Mouse (Mus musculus): Measurements from ENCODE around the gene Spesp1.
A peak's percentile ranks its signal among the peaks of the same experiment; 100 is the strongest.

Gene Spesp1

DNA sequence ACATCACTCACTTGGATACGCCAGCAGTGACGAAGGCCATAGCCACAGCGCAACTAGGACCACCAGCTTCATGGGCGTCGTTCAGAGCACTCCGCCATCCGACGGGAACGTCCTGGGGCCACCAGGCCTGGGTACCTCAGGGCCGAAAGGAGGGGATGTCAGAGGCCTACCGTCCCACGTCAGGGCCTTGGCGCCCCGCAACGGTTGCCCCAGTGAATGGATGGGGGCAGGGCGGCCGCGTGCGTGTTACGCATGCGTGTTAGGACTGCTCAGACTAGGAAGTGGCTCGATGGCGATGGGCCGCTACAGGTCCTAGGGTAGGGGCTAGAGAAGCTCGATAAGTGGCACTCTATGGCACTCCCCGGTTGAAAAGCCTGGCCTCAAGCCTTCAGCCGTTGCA is at the start of gene Spesp1:
Gene Spesp1, minus strand, starts transcription at position 218 of the 400 bp plus-strand sequence.
- DNase-seq (ENCODE audit: low spot score in 2 of 2) = no peak

GRCm38 (mm10) chr9:62325965-62326364 is 44.0 kb upstream of the Spesp1 start:
- DNase-seq (ENCODE audit: low spot score in 2 of 2) = no peak

- no peak for DNase-seq (ENCODE audit: low spot score in 2 of 2)
These were observed 41.8 kb upstream of the Spesp1 start for GRCm38 (mm10) chr9:62323816-62324215.

- no peak for DNase-seq (ENCODE audit: low spot score in 2 of 2)
These were observed 36.7 kb upstream of the Spesp1 start for GRCm38 (mm10) chr9:62318729-62319128.

- peak in 1 of 2 experiments; percentile 25 for DNase-seq (ENCODE audit: low spot score in 2 of 2)
These were observed 33.5 kb upstream of the Spesp1 start for GRCm38 (mm10) chr9:62315556-62315955.

- DNase-seq (ENCODE audit: low spot score in 2 of 2) = no peak
These were observed 14.9 kb upstream of the Spesp1 start for GRCm38 (mm10) chr9:62296891-62297290.

DNA sequence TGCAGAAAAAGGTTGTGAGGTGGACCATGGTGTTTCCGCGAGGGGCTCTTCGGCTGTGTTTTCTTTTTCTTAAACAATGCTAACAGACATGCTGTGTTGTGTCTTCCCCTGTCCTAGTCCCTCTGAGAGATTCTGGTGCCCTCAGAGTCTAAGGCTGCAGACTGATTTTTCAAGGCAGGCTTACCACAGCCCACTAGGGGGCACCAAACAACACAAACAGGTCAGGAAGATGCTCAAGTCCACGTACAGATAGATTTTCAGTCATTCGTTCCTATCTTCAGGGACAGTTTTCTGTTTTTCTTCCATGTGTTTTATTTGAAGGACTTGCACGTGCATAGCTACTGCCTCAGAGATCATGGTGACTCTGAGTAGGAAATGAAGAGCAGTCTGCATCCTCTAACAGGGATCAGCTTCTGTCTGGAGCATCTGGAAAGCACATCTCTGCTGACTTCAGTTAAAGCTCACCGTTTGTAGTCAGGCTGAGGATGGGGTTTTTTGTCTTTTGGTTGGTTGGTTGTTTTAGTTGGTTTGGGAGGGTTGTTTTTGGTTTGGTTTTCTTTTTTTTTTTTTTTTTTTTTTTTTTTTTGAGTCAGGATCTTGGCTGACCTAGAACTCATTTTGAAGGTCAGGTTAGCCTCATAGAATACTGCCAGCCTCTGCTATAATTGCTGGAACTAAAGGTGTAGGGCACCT is 13.1 kb upstream of the Spesp1 start:
- peak; percentile 66 to 78 for DNase-seq (ENCODE audit: low spot score in 2 of 2)

GRCm38 (mm10) chr9:62287633-62288025 is 5.6 kb upstream of the Spesp1 start:
- no peak for DNase-seq (ENCODE audit: low spot score in 2 of 2)

GRCm38 (mm10) chr9:62286967-62287632 is 5.1 kb upstream of the Spesp1 start:
- peak; percentile 43 to 51 for DNase-seq (ENCODE audit: low spot score in 2 of 2)

GRCm38 (mm10) chr9:62284266-62284665 is 2.3 kb upstream of the Spesp1 start:
- DNase-seq (ENCODE audit: low spot score in 2 of 2) = peak; percentile 82 to 86

DNA sequence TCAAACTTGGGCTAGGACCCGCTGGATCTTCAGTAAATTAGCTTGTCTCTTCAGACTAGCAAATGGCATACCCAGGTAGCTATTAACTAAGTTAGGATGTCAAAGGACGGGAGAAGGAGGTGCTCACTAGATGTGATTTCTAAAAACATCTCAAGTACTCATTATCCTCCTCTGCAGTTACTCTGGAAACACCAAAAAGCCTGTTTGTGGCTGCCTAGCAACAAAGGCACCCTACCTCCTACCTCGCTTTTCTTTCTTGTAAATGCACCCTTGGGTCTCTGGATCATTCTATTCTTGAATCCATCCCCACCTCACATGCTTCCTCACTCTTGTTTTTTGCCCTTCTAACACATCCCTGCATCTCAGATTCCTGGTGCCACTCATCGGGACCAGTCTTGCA is 5.1 kb downstream of the Spesp1 start:
- peak in 1 of 2 experiments; percentile 45 for DNase-seq (ENCODE audit: low spot score in 2 of 2)

- DNase-seq (ENCODE audit: low spot score in 2 of 2) = no peak
These were observed 11.1 kb downstream of the Spesp1 start for GRCm38 (mm10) chr9:62270775-62271399.

DNA sequence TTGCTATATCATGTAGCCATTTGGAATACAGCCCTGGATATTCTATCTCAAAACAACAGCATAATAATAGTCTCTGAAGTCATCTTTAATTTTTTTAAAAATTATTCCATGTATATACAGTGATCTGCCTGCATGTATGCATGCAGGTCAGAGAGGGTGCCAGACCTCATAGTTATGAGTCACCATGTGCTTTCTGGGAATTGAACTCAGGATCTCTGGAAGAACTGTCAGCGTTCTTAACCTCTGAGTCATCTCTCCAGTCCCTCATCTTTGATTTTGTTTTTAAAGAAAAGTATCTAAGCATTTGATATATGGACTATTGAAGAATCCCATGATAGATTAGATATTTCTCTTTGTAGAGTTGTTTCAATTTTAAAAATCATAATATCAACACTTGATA is 12.8 kb downstream of the Spesp1 start:
- no peak for DNase-seq (ENCODE audit: low spot score in 2 of 2)

DNA sequence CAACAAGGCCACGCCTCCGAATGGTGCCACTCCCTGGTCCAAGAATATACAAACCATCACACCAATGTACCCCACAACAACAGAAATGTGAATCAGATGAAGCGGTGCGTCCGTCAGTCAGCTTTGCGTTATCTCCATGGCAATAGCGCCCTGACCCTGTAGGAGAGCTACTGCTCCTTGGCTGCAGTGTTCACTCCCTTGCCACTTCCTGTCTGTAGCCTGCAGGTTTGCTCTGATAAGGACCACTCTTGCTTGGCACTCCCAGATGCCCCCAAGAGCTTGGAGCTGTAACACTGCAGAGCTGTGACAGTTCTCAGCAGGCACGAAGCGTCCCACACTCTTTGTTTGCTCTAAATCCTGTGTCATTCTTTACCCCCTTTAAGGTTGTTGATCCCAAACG is 16.7 kb downstream of the Spesp1 start:
- no peak for DNase-seq (ENCODE audit: low spot score in 2 of 2)

DNA sequence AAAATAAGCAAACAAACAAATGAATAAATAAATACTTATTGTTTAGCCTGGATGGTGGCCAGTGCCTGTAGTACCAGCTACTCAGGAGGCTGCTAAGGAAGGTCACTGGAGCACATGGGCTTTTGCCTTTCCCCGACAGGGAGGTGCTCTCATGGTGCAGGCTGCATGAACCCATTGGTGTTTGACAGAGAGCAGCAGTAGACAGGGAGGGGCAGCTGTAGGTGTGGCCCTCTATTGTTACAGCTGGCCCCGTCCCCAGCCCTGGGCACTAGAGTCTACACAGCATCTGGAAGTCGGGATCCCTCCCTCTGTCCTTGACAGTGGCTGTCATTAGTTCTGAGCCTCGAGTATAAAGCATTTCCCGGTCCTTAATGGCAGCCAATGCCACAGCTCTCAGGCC is 18.4 kb downstream of the Spesp1 start:
- DNase-seq (ENCODE audit: low spot score in 2 of 2) = no peak

DNA sequence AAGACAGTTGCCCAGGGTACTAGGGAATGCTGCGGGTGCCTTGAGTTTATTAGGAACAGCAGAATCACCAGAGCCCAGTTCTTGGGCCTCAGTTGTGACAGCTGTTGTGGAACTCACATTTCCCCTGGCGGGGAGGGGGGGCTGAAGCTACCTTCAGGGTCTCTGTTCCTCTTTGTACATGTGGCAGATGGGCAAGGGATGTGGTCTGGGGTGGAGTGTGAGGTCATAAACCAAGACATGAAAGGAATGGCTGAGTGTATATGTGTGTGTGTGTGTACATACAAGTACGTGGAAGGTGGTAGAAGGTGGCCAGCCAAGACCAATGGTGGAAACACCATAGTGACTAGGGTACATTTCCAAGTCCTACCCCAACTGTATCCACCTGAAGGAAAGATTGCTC is 20.6 kb downstream of the Spesp1 start:
- DNase-seq (ENCODE audit: low spot score in 2 of 2) = no peak

GRCm38 (mm10) chr9:62261006-62261405 is 21.0 kb downstream of the Spesp1 start:
- no peak for DNase-seq (ENCODE audit: low spot score in 2 of 2)

- peak; percentile 15 to 18 for DNase-seq (ENCODE audit: low spot score in 2 of 2)
These were observed 24.0 kb downstream of the Spesp1 start for GRCm38 (mm10) chr9:62258005-62258404.

- DNase-seq (ENCODE audit: low spot score in 2 of 2) = no peak
These were observed 26.0 kb downstream of the Spesp1 start for GRCm38 (mm10) chr9:62255896-62256576.

GRCm38 (mm10) chr9:62253736-62254443 is 28.1 kb downstream of the Spesp1 start:
- no peak for DNase-seq (ENCODE audit: low spot score in 2 of 2)

DNA sequence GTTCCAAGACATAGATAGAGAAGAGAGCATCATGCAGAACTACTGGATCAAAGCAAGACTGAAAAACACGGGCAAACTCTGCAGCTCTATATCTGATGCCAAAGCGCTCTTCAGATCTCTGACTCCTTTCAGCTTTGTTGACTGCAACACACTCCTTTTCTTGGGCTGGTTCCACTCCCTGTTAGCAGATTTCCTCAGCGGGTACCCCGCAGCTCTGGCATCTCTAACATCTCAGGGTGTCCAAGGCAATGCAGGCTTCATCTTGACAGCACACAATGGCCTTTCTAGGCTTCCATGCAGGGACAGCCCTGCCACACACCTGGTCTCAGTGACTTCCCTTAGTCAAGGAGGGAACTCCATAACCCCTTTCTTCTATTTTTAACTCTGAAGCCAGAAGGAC is 31.7 kb downstream of the Spesp1 start:
- no peak for DNase-seq (ENCODE audit: low spot score in 2 of 2)
